Mouse (Mus musculus): ENCODE measurements around the gene Ear14. TPM values are rescaled to one million over a fixed set of nuclear protein-coding genes. Genes with fewer than 3 reads are reported as not detected.
"Not testable (repeated sequence)": the region's sequence is repeated elsewhere in the genome, so short reads cannot be mapped to it uniquely, and the experiment has no call there.

Gene Ear14
- total RNA-seq, 4 experiments from 2014 or later: not detected

DNA sequence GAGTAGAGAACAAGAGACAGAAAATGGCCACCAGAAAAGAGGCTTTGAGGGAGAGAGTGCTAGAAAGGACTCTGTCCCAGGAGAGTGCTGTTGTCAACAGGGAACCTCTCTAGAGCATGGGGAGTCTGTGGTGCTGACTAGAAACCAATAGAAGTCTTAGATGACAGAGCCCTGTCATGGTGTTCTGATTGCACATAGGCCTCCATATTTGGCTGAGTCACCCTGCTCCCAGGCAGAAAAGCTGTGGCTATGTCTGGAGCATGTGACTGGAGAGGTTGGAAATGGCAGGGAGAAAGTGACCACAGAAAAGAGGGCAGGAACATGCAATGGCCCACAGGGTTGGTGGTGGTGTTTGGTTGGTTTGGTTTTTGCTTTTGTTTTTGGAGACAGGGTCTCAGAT lies 49.0 kb downstream of the Ear14 start:
- not testable (repeated sequence) for DNase-seq (ENCODE audit: low spot score in 2 of 2)

DNA sequence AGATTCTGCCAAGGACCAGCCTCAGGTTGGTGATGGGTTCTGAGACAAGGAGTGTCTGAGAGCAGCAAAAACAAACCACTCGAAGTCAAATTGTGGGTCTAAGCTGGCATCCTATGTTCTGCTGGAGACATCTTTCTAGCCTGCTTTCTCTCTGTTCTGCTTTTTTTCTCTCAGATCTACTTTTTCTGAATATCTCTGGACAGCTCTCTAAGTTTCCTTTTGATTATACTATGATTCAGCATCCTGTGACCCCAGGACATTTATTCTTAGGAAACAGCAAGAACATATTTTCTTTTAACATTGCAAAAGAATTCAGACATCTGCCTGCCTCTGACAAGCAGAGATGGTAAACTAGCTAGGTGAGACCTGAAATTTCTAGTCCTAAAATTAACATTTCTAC lies 50.4 kb downstream of the Ear14 start:
- DNase-seq (ENCODE audit: low spot score in 2 of 2): no peak

Other genes with a start within 250 kb of the Ear14 start
- gene Pnp2, start 247.4 kb upstream of the Ear14 start, total RNA-seq (2022): 1 to 10 TPM; 1.2 to 2.0 (median 1.4) TPM
- gene Rnase10, start 195.6 kb upstream of the Ear14 start, total RNA-seq (2022): under 1 TPM in 1 of 4 experiments, not detected in 3; 0.23 TPM
- not detected for gene Rnase9, start 161.5 kb upstream of the Ear14 start, total RNA-seq (2022)
- not detected for gene Rnase11, start 153.2 kb upstream of the Ear14 start, total RNA-seq (2022)
- gene Rnase12, start 145.7 kb upstream of the Ear14 start, total RNA-seq (2022): not detected
- not detected for gene Olfr750, start 129.0 kb upstream of the Ear14 start, total RNA-seq (2022)
- gene Rnase4, start 112.3 kb upstream of the Ear14 start, total RNA-seq (2022): 10 to 100 TPM; 15.6 to 31.6 (median 22.1) TPM
- 1 to 10 TPM; 4.6 to 9.5 (median 5.3) TPM for gene Ang, start 112.2 kb upstream of the Ear14 start, total RNA-seq (2022)
- not detected for gene Eddm3b, start 89.0 kb upstream of the Ear14 start, total RNA-seq (2022)
- gene Rnase6, start 79.5 kb upstream of the Ear14 start, total RNA-seq (2022): under 1 TPM in 2 of 4 experiments, not detected in 2; 0.24 to 0.32 TPM
- gene Rnase1, start 56.6 kb upstream of the Ear14 start, total RNA-seq (2022): 1 to 10 TPM in 1 of 4 experiments, under 1 TPM in 3; 0.67 to 2.4 (median 0.85) TPM
- not detected for gene Rnase2b, start 41.1 kb upstream of the Ear14 start, total RNA-seq (2022)
- gene Ang2, start 4.2 kb upstream of the Ear14 start, total RNA-seq (2022): 1 to 10 TPM in 1 of 4 experiments, not detected in 3; 1.3 TPM
- gene Rnase2a, start 52.7 kb downstream of the Ear14 start, total RNA-seq (2022): not detected
- not detected for gene Gm7247, start 158.4 kb downstream of the Ear14 start, total RNA-seq (2022)
- not detected for gene Vmn2r88, start 207.4 kb downstream of the Ear14 start, total RNA-seq (2022)
- not detected for gene Vmn2r89, start 248.5 kb downstream of the Ear14 start, total RNA-seq (2022)

Measured in left cerebral cortex, adult 8-10 months (tissue).